8 mouse cellular contexts compared by ENCODE assay signal in genomic region chr2:49811871-49812363, GRCm38 (mm10). TPM values are rescaled to one million over a fixed set of nuclear protein-coding genes. Genes with fewer than 3 reads are reported as not detected.
DNase-seq lines count a peak whose midpoint lies in the region; ATAC-seq lines count a peak whose summit lies in the region.

No protein-coding gene starts in this region.

- ATAC-seq in heart, embryonic 13.5 days (ENCODE audit: extremely low read depth, insufficient number of reproducible peaks, low FRiP score, low TSS enrichment): no peak
- ATAC-seq in heart, embryonic 11.5 days (replicated peaks; ENCODE audit: insufficient number of reproducible peaks, low FRiP score, low TSS enrichment): no peak
- ATAC-seq in common myeloid progenitor, adult 5-6 weeks (replicated peaks; ENCODE audit: low read depth, poor library complexity, severe bottlenecking): peak; percentile 52

- H3K9ac ChIP-seq in heart, embryonic 13.5 days: 0 out of 2 replicates have a peak overlapping the region, but pooled peaks have one; percentile 19
- no peak overlapping the region for H3K9ac ChIP-seq in heart, embryonic 11.5 days (ENCODE audit: low read depth, low read length)

- peaks cover 18% of the 10 kb centered on the region for H3K4me1 ChIP-seq in heart, embryonic 13.5 days
- no peaks in the 10 kb centered on the region for H3K4me1 ChIP-seq in heart, embryonic 11.5 days (ENCODE audit: control insufficient read depth, insufficient read depth, low read length)

- WGBS in heart, embryonic 13.5 days: 18% methylated on average over 4 of the region's 4 CpGs
- 29% methylated on average over 4 of the region's 4 CpGs for WGBS in heart, embryonic 11.5 days (ENCODE audit: insufficient replicate concordance)

- no peak overlapping the region for H3K4me3 ChIP-seq in heart, embryonic 13.5 days
- no peak overlapping the region for H3K4me3 ChIP-seq in heart, embryonic 11.5 days (ENCODE audit: low read depth, low read length)

- H3K36me3 ChIP-seq in heart, embryonic 13.5 days: no peaks in the 10 kb centered on the region
- no peaks in the 10 kb centered on the region for H3K36me3 ChIP-seq in heart, embryonic 11.5 days (ENCODE audit: control insufficient read depth, insufficient read depth, low read length)

- peak; percentile 79 for DNase-seq in Muller cell, postnatal 12 days (ENCODE audit: inconsistent ontology term)
- peak; percentile 80 to 86 for DNase-seq in lung, adult 18-20 months
- DNase-seq in frontal cortex, postnatal 36 days (ENCODE audit: low spot score in 2 of 2): no peak
- DNase-seq in embryo, embryonic 10.5 days (ENCODE audit: low spot score): no peak
- no peak for DNase-seq in gastrocnemius, postnatal 14 days

- H3K27me3 ChIP-seq in heart, embryonic 13.5 days (replicated peaks): no peaks in the 10 kb centered on the region; the same call in 1 of the 2 replicates
- no peaks in the 10 kb centered on the region for H3K27me3 ChIP-seq in heart, embryonic 11.5 days (ENCODE audit: control insufficient read depth, insufficient read depth, low read length)

- H3K9me3 ChIP-seq in heart, embryonic 13.5 days: no peaks in the 10 kb centered on the region
- no peaks in the 10 kb centered on the region for H3K9me3 ChIP-seq in heart, embryonic 11.5 days (replicated peaks; ENCODE audit: control insufficient read depth, low read length)

- 0 out of 2 replicates have a peak overlapping the region, but pooled peaks have one; percentile 5 for H3K4me2 ChIP-seq in heart, embryonic 13.5 days
- H3K4me2 ChIP-seq in heart, embryonic 11.5 days: no peak overlapping the region

- H3K27ac ChIP-seq in heart, embryonic 13.5 days (replicated peaks): 0 out of 2 replicates have a peak overlapping the region, but pooled peaks have one; percentile 10
- no peak overlapping the region for H3K27ac ChIP-seq in heart, embryonic 11.5 days (ENCODE audit: low read depth, low read length)

- intact Hi-C loops in gastrocnemius, postnatal 14 days (cut with DNase I; ENCODE audit: low total_unique reads): no loop called here

RNA-seq across cellular contexts. Expression of gene Lypd6b, which starts 24.4 kb away (rescaled TPM):
- polyA plus RNA-seq in heart, embryonic 13.5 days (2015; fragmentation: Nextera tagmentation; extraction: Ambion mirVana): 2.5 and 3.1 TPM in 2 replicates
- polyA plus RNA-seq in heart, embryonic 11.5 days (2014; fragmentation: Nextera tagmentation; extraction: Ambion mirVana): 1.3 and 1.9 TPM in 2 replicates
- 4.7 TPM in 1 of 2 replicates, not detected in the other for total RNA-seq in common myeloid progenitor, adult 5-6 weeks (2017)
- total RNA-seq in gastrocnemius, postnatal 14 days (2021): not detected

Comparison
In these comparisons a context has a peak if more than half of its experiments do, and no peak if none do; other contexts are left out.
1. DNase-seq: peak in Muller cell, postnatal 12 days (single experiment) and lung, adult 18-20 months (2 of 2); none in frontal cortex, postnatal 36 days (0 of 2), embryo, embryonic 10.5 days (single experiment) and gastrocnemius, postnatal 14 days (single experiment).